Mouse (Mus musculus): ENCODE results near the gene Tram2.

Tram2 gene

DNA sequence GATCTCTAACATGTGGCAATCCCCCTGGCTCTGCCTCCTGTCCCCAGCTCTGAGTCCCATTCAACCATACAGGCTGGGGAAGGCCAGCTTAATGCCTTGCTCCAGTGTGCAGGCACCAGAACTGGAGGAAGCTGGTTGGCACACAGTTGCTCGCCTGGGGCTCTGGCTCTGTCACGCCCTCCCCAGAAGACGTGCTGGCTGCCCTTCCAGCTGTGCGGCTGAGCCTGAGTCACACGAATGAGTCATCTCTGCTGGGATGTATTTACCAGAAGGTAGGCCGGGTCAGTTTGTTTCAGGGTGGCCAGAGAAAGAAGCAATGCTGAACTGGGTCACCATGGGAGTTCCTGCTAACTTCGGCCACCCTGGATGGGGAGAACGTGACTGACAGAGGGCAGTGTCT, 64.6 kb downstream of the Tram2 start:
- CTCF ChIA-PET, result no interaction called here

DNA sequence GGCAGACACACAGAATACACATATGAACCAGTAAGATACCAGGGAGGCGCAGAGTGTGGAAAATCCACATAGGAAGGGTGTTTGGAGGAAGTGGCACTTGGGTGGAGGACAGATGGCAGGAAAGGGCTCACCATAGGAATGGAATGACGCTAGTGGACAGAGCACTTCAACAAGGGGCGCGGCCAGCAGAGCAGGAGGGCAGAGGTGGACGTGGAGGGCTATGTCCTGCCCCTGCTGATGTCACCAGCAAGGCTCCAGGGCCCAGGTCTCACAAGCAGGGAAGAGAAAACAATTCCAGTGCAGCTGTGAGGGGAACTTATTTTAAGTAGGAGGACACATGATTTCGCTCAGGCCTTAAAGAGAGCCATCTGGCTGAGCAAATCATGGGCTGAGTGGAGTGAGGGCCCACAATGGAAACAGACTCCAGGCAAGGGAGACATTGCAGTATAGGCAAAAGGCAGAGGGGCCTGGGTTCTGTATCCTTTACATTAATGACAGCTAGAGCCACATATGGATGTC, 68.7 kb downstream of the Tram2 start:
- CTCF ChIA-PET, result no interaction called here

DNA sequence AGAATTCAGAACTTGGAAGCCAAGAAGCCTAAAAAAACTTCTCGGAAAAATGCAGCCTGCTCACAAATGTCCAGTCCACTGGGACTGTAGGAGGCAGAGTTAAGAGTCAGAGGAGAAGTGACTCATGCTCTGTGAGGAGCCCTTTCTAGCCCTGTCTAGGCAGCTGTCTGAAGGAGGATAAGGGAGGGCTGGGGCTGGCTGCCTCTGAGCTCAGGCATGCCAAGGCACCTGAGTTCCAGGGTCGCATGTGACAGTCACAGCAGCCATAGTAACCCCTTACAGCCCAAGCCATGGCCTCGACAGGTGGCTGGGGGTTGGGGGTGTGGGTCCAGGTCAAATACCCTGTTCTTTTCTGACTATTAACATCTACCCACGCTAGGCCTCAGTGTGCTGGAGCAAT, 70.1 kb downstream of the Tram2 start:
- CTCF ChIA-PET, result no interaction called here

DNA sequence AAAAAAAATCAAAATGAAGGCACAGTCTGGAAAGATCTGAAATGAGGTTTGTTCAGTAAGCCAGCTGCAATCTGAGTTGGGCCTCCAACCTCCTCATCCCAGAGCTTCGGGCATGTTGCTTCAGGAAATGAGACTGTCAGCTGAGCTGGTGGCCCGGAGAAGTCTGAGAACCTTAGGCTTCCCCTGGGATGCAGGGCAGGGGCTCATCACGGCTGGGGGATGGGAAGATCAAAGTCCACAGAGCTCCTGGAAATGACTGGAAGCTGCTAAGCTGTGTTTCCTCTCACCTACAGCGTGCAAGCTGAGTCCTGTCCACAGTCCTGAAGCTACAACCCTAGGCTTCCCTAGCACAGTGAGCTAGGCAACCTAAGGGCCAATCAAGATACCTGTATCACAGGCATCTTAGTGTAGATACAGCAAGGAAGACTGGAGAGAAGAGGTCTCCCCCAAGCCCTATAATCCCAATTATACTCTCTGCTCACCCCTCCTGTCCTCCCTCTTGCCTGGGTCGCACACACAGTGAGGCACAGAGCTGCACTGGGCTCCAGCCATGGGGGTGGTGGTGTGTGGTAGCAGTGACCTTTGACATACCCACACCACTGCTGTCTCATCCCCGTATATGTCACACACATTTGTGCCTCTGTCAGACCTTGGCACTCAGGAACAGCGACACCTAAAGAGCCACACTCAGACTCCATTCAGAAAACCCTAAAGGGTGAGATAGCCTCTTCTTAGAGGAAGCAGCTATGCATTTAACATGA, 70.9 kb downstream of the Tram2 start:
- CTCF ChIA-PET, result interaction anchor here (0.6 kb wide), 1 partner anchor 263 kb away, joined by 4 read pairs; no protein-coding TSS in a partner anchor

DNA sequence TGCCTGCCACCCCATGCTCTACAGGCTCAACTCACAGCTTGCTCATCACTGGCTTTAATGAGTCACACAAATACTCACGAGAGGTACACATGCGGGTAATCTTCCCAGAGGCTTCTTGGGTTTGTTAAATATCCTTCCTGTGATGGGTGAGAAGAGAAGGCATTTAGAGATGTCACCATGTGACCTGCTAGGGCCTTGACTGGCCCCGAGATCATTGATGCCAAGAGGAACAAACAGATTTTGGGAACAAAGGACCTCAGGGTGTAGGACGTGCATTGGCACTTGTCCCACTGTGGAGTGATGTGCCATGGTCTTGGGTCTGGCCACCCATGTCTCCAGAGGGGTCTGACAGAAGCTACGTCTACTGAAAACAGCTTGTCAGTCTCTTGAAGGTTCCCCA, 72.3 kb downstream of the Tram2 start:
- CTCF ChIA-PET, result no interaction called here

DNA sequence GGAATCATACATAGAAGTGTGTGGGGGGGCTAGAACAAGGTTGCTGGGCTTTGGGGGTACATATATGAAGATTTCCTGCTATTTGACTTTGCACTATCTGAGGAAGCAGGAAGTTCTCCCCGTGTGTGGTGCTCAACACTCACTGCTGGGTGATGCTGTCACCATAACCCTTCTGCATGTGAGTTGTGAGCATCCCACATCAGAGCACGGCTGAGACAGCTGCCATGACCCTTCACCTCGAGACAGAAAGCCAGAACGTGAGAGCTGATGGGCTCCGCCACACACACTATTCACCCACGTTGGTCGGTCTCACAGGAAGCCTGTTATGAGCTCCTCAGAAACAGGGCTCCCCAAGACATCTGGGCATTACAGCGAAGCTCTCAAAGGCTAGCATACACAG, 74.4 kb downstream of the Tram2 start:
- CTCF ChIA-PET, result no interaction called here

DNA sequence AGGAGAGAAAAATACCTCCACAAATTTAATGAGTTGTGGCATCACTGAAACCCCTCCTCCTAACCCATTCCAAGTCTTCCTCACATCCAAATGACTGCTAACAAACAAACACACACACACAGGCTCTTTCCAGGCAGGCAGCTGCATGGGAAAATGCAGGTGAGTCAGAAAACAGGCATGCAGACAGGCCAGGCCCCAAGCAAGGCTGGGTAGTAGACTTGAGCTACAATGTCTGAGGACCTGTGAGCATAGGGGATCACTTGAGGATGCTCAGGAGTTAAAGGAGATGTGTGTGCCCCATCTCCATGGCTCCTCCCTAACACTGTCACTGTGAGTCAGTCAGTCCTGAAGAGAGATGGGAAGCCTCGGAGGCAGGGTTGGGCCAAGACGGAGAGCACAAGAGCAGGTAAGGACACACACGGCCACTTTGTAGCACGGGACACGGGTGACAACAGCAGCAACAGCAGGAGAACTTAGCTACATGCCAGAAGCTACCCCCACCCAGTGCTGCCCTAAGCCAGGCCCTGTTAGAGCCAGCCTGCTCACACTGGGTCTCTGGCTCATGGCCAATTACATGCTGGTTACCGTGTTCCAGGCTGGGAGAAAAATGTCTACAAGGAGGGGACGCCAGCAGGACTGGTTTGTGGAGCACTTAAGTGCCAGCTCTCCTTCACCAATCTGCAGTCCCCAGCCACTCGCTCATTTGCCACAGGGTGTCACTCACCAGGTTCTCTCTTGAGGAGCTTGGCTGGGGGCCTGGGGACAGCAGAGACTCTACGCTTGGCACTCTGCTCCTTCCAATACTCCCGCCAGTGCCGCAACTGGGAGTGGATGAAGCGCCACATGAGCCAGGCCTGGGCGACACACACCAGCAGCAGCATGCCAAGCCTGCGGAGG, 76.5 kb downstream of the Tram2 start:
- CTCF ChIA-PET, result no interaction called here

DNA sequence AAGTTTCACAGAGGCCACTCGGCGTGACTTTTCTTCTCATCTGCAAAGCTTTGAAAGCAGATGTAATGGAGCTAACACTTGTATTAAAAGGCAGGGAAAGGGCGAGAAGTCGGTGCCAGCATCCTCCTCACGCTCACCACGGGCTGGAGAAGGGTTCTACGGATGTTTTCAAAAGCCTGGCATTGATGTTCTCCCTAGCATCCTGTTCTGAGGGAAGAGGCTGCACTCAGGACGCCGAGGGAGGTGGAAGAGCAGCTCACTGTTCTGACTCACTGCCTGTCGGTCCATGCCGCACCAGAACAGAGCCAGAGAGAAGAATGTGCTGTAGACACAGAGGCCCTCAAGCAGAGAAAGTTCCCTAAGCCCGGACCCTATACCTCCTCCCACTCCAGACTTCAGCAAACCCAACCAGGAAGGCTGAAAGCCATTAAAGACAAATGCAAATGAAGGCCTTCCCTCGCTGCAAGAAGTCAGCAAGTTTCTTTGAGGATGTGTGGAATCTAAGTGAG, 81.1 kb downstream of the Tram2 start:
- CTCF ChIA-PET, result no interaction called here

DNA sequence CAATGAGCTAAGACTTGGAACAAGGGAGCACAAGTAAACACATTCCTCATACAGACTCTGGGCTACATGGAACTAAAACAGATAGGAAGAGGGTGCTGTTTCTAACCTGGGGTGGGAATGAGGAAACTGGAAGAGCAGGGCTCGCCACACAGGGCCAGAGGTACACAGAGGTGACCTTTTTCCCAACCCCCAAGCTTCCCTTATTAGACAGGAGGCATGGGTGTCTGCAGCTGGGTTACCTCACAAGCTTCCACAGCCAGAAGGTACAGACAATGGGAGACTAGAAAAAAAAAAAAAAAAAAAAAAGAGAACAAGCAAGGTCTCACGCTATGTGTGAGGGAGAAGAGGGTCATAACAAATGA, 81.7 kb downstream of the Tram2 start:
- CTCF ChIA-PET, result interaction anchor here (0.6 kb wide), 1 partner anchor 677 kb away, joined by 3 read pairs; no protein-coding TSS in a partner anchor

DNA sequence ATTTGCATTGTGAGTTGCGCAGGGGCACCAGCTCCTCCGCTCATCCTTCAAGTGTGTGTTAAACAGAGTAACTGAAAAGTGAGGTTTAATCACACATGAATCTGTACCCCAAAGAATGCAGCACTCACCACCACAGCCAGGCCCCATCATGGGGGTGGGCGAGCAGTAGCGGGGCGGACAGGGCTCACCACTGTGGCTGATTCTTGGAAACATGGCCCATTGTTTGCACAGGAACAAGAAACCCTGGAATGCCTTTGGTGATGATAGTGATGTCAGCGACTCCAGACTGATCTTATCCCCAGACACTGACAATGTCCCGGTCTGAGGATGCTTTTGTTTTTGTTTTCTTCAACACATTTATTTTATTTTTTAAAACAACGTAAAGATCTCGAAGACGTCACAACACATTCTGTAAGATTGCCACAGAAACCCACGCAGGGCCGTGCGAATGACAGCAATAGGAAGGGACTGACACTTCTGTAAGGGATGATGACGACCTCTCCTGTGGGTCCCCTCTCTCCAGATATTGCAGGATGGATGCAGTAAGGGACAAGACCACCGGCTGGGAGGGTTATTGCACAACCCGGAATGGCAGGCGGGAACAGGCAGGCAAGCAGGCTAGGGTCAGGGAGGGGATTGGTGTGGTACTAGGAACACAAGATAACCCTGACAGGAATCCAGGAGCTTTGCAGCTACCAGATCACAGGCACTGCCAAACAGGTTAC, 82.3 kb downstream of the Tram2 start:
- CTCF ChIA-PET, result interaction anchor here (0.6 kb wide), 1 partner anchor 677 kb away, joined by 3 read pairs; no protein-coding TSS in a partner anchor

DNA sequence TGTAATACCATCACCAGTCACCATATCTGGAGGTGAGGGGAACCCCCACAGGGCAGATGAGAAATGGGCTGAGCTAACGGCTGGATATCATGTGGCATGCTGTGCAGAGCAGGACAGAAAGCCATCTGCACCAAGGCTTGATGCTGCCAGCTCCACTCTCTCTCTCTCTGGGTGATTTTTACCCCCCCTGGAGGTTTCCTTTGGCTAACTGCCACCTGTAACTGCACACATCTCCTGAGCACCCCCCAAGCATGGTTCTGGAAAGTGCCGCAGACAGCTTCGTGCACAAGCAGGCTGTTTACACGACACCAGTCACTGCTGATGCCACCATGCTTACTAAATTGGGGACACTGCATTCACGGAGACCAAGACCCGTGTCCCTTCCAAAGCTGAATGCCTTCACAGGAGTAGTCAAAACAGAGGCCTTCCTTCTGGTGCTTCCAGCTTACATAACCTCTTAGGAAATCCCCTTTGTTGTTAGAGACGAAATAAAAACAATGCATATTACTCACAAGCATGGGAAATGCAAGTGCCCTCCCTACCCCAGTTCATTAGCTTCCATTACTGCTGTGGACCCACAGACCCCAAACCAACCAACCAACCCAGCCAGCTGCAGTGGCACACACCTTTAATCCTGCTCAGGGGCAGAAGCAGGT, 83.6 kb downstream of the Tram2 start:
- CTCF ChIA-PET, result interaction anchor here (0.6 kb wide), 1 partner anchor 71 kb away, joined by 7 read pairs; no protein-coding TSS in a partner anchor

DNA sequence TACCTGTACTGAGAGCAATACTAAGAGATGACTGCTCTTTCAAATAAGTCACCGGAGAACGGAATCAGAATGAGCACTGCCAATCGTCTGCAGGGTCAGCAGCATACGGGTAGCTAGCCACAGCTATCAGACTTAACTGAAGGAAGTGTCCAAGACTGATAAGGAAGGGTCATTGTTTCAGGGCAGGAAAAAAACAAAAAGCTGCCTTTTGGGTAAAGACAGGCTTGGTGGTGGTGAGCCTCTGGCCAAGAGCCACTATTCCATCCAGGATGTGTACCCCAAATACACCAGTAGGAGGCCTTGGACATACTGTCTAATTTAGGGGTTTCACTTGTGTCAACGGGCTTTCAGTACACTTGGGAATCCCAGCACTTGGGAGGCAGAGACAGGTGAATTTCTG, 84.7 kb downstream of the Tram2 start:
- CTCF ChIA-PET, result no interaction called here

DNA sequence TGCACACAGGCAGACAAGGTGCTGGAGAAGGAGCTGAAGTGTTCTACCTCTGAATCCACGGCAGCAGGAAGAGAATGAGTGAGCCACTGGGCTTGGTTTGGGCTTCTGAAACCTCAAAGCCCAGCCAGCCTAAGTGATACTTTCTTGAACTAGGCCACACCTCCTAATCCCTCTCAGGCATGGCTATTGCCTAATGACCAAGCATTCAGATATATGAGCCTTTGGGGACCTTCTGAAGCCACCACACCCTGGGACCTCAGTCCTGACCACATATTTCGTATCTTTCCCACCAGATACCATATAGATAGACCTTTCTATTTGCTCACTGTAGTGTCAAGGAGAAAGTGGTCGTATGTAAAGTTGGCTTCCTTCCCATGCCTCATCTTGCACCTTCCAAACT, 85.3 kb downstream of the Tram2 start:
- CTCF ChIA-PET, result no interaction called here

DNA sequence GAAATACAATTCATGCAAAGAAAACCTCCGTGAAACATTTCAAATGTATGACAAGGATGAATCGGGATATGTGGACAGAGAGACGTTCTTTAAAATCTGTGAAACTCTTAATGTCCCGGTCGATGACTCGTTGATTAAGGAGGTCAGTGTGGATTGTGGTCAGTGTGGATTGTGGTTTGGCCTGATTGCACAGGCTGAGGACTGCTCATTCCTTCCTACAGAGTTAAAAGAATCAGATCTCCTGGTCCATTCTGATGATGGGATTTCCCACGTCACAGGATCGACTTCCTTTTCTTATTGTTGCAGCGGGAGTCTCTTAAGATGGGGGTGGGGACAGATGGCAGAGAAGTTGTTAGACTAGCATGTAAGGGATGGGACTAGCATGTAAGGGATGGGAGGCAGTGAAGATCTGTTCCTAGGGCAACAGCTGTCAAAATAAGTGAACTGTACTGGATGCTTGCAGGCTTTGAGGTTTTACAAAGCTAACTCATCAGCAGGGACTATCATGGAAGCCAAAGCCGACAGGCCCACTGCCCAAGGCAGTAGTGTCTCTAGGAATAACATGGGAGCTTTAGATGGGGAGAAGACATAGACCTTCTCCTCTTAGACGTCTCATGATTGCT, 89.5 kb downstream of the Tram2 start:
- CTCF ChIA-PET, result no interaction called here

DNA sequence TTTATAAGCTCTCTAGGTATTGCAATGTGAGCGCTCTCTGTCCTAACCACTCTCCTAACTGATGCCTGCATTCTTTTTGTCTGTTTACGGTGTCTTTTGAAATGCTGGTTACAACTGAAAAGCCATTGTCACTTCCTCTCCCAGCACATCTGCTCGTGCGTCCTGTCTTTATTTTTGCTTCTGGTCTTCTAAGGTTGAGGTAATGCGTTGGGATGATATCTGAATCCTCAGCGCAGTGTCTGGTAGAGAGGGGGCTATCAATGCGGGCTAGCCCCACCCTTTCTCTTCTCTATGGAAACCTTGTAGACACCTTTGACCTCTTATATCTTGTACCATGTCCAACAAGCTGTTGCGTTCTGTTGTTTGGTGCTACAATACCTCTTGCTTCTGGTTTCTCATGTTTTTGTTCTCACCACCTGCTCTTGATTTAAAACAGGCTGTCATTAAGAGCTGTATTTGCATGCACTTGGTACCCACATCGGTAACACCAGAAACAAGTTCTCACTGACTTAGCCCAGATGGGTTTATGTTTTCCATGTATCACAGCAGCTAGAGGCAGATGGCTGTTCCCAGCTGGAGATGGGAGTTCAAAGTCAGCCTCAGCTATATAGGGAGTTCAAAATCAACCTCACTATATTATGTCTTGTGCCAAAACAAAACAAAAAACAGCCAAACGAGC, 92.5 kb downstream of the Tram2 start:
- CTCF ChIA-PET, result no interaction called here

DNA sequence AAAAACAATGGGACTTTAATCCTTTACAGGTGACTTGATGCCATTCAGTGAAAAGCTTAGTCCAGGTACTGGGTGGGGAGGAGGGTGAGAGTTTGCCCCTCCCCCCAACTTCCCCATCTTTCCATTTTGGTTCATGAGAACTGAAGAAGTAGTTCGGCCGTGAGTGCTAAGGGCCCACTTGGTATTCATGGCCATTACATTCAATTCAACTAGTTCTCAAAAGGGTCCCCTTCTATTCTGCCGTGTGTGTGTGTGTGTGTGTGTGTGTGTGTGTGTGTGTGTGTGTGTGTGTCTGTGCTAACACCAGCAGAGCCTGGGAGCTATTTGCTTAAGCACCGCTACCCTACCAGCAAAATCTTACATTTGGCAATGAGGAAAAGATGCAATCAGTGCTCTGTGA, 94.4 kb downstream of the Tram2 start:
- CTCF ChIA-PET, result no interaction called here

DNA sequence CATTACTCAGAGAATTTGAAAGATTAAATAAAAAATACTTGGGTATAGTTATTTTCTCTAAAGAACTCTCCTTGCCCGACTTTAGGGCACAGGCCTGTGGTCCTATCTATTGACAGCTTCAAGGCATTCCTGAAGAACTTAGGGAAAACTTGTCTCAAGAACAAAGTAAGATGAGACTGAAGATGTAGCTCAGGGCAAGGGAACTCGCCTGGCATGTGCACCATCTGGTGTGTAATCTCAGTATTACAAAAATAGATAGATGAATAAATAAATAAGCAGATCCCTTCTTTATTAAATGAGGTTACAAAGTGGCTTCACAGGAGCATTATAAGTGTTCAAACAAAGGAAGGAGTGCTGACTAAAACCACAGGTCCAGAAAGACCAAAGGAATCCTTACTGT, 94.9 kb downstream of the Tram2 start:
- CTCF ChIA-PET, result no interaction called here

DNA sequence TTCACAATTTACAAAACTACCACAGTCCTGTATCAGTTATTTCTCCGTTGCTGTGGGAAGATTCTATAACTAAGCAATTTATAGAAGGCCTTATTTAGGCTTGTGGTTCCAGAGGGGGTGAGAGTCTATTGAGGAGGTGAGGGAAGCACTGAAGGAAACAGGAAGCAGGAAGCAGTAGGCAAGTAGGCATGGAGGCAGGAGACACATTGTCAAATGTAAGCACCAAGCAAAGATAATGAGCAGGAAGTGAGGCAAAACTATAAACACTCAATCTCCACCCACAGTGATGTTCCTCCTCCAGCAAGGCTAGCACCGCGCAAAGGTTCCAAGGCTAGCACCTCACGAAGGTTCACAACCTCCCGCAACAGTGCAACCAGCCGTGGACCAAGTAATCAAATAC, 97.3 kb downstream of the Tram2 start:
- CTCF ChIA-PET, result no interaction called here

DNA sequence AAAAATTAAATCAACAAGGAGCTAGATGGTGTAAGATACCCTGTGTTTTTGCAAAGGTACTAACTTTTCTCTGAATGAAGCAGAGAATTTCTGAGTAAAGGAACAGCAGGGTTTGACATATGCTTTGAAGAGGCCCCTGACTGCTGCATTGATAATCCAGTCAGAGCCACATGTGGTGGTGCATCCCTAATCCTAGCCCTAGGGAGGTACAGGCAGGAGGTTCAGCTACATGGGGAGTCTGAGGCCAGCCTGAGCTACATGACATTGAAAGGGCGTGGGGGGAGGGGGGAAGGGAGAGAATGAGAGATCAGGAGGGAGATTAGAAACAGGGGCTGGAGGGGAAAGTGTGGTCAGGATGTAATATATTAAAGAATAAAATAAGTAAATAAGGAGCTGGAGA, 98.5 kb downstream of the Tram2 start:
- CTCF ChIA-PET, result interaction anchor here (0.6 kb wide), 1 partner anchor 86 kb away, joined by 3 read pairs; no protein-coding TSS in a partner anchor

DNA sequence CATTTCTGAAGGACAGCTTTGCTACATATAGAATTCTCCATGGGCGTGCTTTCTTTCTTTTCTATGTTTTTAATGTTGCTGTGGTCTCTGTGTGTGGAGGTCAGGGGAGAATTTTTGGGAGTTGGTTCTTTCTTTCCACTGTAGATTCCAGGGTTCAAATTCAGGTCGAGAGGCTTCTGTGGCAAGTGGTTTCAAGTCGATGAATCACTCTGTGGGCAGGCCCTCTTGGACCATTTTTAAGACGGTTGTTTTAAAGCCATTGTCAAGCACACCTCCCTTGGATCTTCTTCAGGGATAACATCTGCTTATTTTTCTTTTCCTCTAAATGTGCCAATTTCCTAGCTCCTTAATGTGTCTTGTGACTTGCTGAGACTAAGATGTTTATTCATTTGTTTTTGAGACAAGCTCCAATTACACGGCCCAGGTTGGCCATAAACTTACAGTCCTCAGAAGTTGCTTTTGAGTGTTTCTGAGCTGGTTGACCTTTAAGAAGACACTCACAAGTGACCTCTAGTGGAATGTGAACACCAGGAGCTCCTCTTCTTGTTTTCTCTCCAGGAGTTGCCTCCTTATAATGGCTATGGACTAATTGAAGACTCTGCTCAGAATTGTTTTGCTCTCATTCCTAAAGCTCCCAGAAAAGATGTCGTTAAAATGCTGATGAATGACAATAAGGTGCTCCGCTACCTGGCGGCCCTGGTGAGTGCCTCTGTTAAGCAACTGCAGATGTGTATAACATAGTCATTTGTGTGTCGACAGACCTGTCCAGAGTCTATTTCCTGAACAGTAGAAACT, 104.5 kb downstream of the Tram2 start:
- CTCF ChIA-PET, result no interaction called here

Data from spleen, embryonic (tissue).